Mouse (Mus musculus) testis, adult 2 months (tissue): Measurements from ENCODE around the gene Siae. TPM values are rescaled to one million over a fixed set of nuclear protein-coding genes. Genes with fewer than 3 reads are reported as not detected.
A peak's percentile ranks its signal among the peaks of the same experiment; 100 is the strongest.

Experiments used
- H3K27ac ChIP-seq: fragments of 200-500 bp; 2 replicates; pipeline ENCODE4 v1.5.1; 2012; ENCODE audit warnings: low read depth, low read length; ENCODE audit not compliant: control insufficient read depth, insufficient read depth
- H3K27me3 ChIP-seq: fragments of 200-500 bp; 2 replicates; pipeline ENCODE4 v1.6.1; 2012; ENCODE audit warnings: mild to moderate bottlenecking, low read length, moderate library complexity; ENCODE audit not compliant: control insufficient read depth, insufficient read depth
- H3K36me3 ChIP-seq: fragments of 200-500 bp; 2 replicates; pipeline ENCODE4 v1.6.1; 2012; ENCODE audit warnings: mild to moderate bottlenecking, low read length; ENCODE audit not compliant: control insufficient read depth, insufficient read depth
- H3K4me1 ChIP-seq: fragments of 200-500 bp; 2 replicates; pipeline ENCODE4 v1.6.1; 2012; ENCODE audit warnings: low read length; ENCODE audit not compliant: control insufficient read depth, insufficient read depth
- H3K4me3 ChIP-seq: fragments of 200-500 bp; 2 replicates; pipeline ENCODE4 v1.5.1; 2012; ENCODE audit warnings: low read depth, mild to moderate bottlenecking, low read length, moderate library complexity, mixed read lengths; ENCODE audit not compliant: control insufficient read depth
- CTCF ChIP-seq: fragments of 200-500 bp; IDR thresholded peaks from 2 replicates; pipeline ENCODE4 v1.5.1; 2012; ENCODE audit warnings: low read depth, mild to moderate bottlenecking, inconsistent platforms, low read length, moderate library complexity; ENCODE audit not compliant: control insufficient read depth, insufficient read depth, insufficient replicate concordance
- POLR2A ChIP-seq: fragments of 200-500 bp; IDR thresholded peaks from 2 replicates; pipeline ENCODE4 v1.6.1; 2012; ENCODE audit warnings: low read depth, mild to moderate bottlenecking, inconsistent platforms, low read length, moderate library complexity; ENCODE audit not compliant: control insufficient read depth
- polyA plus RNA-seq: library from polyadenylated mRNA; depleted of rRNA; stranded (reverse); fragments of >200 nt; gene quantifications from 2 replicates; pipeline ENCODE4 v1.2.3, GENCODE M21; 2012

The Siae gene
- polyA plus RNA-seq, 1 experiment = 11.9 TPM

GRCm38 (mm10) chr9:37605089-37605488 is 49.6 kb downstream of the Siae start:
- Histone ChIP-seq H3K27me3 (no peaks in the 10 kb centered on the region), H3K36me3 (no peaks in the 10 kb centered on the region; the same call in 1 of the 2 replicates), H3K4me1 (no peaks in the 10 kb centered on the region), H3K4me3 (no peak overlapping the region), H3K27ac (no peak overlapping the region)
- TF ChIP-seq CTCF (no peak), POLR2A (no peak)

- H3K27ac ChIP-seq = no peak overlapping the region
- no peaks in the 10 kb centered on the region for H3K27me3 ChIP-seq
- no peaks in the 10 kb centered on the region; the same call in 1 of the 2 replicates for H3K36me3 ChIP-seq
- no peak for TF ChIP-seq CTCF
- no peak for TF ChIP-seq POLR2A
- peak overlapping the region; percentile 47; the same call in 1 of the 2 replicates for H3K4me3 ChIP-seq
- 0 out of 2 replicates have a peak, but pooled peaks cover 3% of the 10 kb centered on the region for H3K4me1 ChIP-seq
Measured at GRCm38 (mm10) chr9:37609558-37609957, 54.1 kb downstream of the Siae start.

GRCm38 (mm10) chr9:37613182-37613910 is 57.8 kb downstream of the Siae start, which contains the start of gene Spa17:
TSS of gene Spa17 (minus strand) at chr9:37613722.
- H3K36me3 ChIP-seq = no peaks in the 10 kb centered on the region; the same call in 1 of the 2 replicates
- H3K4me3 ChIP-seq = peak within 1 kb of the TSS; percentile 100
- 0 out of 2 replicates have a peak, but pooled peaks cover 3% of the 10 kb centered on the region for H3K4me1 ChIP-seq
- H3K27ac ChIP-seq = peak within 1 kb of the TSS; percentile 98
- H3K27me3 ChIP-seq = no peaks in the 10 kb centered on the region
- TF ChIP-seq POLR2A (peak; percentile 56; the same call in 1 of the 2 replicates), CTCF (no peak)

- no peaks in the 10 kb centered on the region for H3K27me3 ChIP-seq
- no peaks in the 10 kb centered on the region; the same call in 1 of the 2 replicates for H3K36me3 ChIP-seq
- peak overlapping the region; percentile 86 for H3K27ac ChIP-seq
- H3K4me3 ChIP-seq = peak overlapping the region; percentile 100
- 0 out of 2 replicates have a peak, but pooled peaks cover 3% of the 10 kb centered on the region for H3K4me1 ChIP-seq
- TF ChIP-seq POLR2A (peak; percentile 5; the same call in 1 of the 2 replicates), CTCF (no peak)
Measured at GRCm38 (mm10) chr9:37613911-37614280, 58.4 kb downstream of the Siae start.

GRCm38 (mm10) chr9:37614316-37614715 is 58.8 kb downstream of the Siae start:
- Histone ChIP-seq H3K36me3 (no peaks in the 10 kb centered on the region; the same call in 1 of the 2 replicates), H3K4me1 (0 out of 2 replicates have a peak, but pooled peaks cover 3% of the 10 kb centered on the region), H3K27me3 (no peaks in the 10 kb centered on the region), H3K27ac (peak overlapping the region; percentile 86; the same call in 1 of the 2 replicates), H3K4me3 (peak overlapping the region; percentile 100)
- no peak for TF ChIP-seq POLR2A
- TF ChIP-seq CTCF = no peak

GRCm38 (mm10) chr9:37615220-37615619 is 59.7 kb downstream of the Siae start:
- no peak for TF ChIP-seq CTCF
- TF ChIP-seq POLR2A = no peak
- Histone ChIP-seq H3K4me1 (0 out of 2 replicates have a peak, but pooled peaks cover 3% of the 10 kb centered on the region), H3K27ac (no peak overlapping the region), H3K27me3 (no peaks in the 10 kb centered on the region), H3K4me3 (peak overlapping the region; percentile 47; the same call in 1 of the 2 replicates), H3K36me3 (no peaks in the 10 kb centered on the region; the same call in 1 of the 2 replicates)

- 0 out of 2 replicates have a peak, but pooled peaks cover 3% of the 10 kb centered on the region for H3K4me1 ChIP-seq
- peak overlapping the region; percentile 21; the same call in 1 of the 2 replicates for H3K4me3 ChIP-seq
- H3K27me3 ChIP-seq = no peaks in the 10 kb centered on the region
- H3K27ac ChIP-seq = no peak overlapping the region
- no peaks in the 10 kb centered on the region; the same call in 1 of the 2 replicates for H3K36me3 ChIP-seq
- no peak for TF ChIP-seq POLR2A
- TF ChIP-seq CTCF = no peak
Measured at GRCm38 (mm10) chr9:37616770-37617169, 61.3 kb downstream of the Siae start.
